Mouse (Mus musculus) yolk sac, embryonic 10.5 days (tissue): ENCODE results near the gene Tex14.

ENCODE experiments used
- DNase-seq: peaks from one replicate; pipeline ENCODE4 v3.0.0-alpha.2; 2017; ENCODE audit warnings: low spot score

Tex14 gene

GRCm38 (mm10) chr11:87571361-87571950 lies 166.6 kb downstream of the Tex14 start:
- no peak for DNase-seq

- no peak for DNase-seq
Observed at GRCm38 (mm10) chr11:87573751-87574150, 168.9 kb downstream of the Tex14 start.

GRCm38 (mm10) chr11:87574520-87575180 lies 169.8 kb downstream of the Tex14 start:
- DNase-seq = peak; percentile 82

- no peak for DNase-seq
Observed at GRCm38 (mm10) chr11:87577601-87578248, 172.9 kb downstream of the Tex14 start.

- DNase-seq = peak; percentile 65
Observed at GRCm38 (mm10) chr11:87578249-87578962, 173.5 kb downstream of the Tex14 start.

- no peak for DNase-seq
Observed at GRCm38 (mm10) chr11:87578963-87579601, 174.2 kb downstream of the Tex14 start.

GRCm38 (mm10) chr11:87579713-87580112 lies 174.8 kb downstream of the Tex14 start:
- DNase-seq = no peak

GRCm38 (mm10) chr11:87580543-87581085 lies 175.7 kb downstream of the Tex14 start:
- DNase-seq = no peak

- no peak for DNase-seq
Observed at GRCm38 (mm10) chr11:87581161-87581865, 176.4 kb downstream of the Tex14 start.

- DNase-seq = no peak
Observed at GRCm38 (mm10) chr11:87581933-87582710, 177.3 kb downstream of the Tex14 start.

- no peak for DNase-seq
Observed at GRCm38 (mm10) chr11:87583291-87584034, 178.6 kb downstream of the Tex14 start.

- DNase-seq = no peak
Observed at GRCm38 (mm10) chr11:87584711-87585505, 180.0 kb downstream of the Tex14 start.

- DNase-seq = no peak
Observed at GRCm38 (mm10) chr11:87587211-87587874, 182.5 kb downstream of the Tex14 start.

- DNase-seq = no peak
Observed at GRCm38 (mm10) chr11:87589605-87590004, 184.7 kb downstream of the Tex14 start.

- peak; percentile 43 for DNase-seq
Observed at GRCm38 (mm10) chr11:87590841-87591525, 186.1 kb downstream of the Tex14 start.

GRCm38 (mm10) chr11:87591526-87592353 lies 186.9 kb downstream of the Tex14 start, which contains the start of gene Mtmr4:
Gene Mtmr4, plus strand, starts transcription at chr11:87592162.
- peak; percentile 100 for DNase-seq

- no peak for DNase-seq
Observed at GRCm38 (mm10) chr11:87592354-87592695, 187.5 kb downstream of the Tex14 start.
